Mouse (Mus musculus) lung, embryonic 16.5 days (tissue): ENCODE measurements around the gene Atf2. TPM values are rescaled to one million over a fixed set of nuclear protein-coding genes. Genes with fewer than 3 reads are reported as not detected.
"Not testable (repeated sequence)": the region's sequence is repeated elsewhere in the genome, so short reads cannot be mapped to it uniquely, and the experiment has no call there.

Experiments used
- ATAC-seq: fragments of 200-750 bp; cut with Nextera tagmentation; 2 replicates; pipeline ENCODE4 v1.8.0; 2017; ENCODE audit warnings: low read depth, mild to moderate bottlenecking, moderate library complexity
- H3K27ac ChIP-seq: fragments of 300-500 bp; sonication (generic); 2 replicates; pipeline ENCODE4 v1.5.1; 2014; ENCODE audit warnings: mild to moderate bottlenecking, control low read depth, low read length
- H3K27me3 ChIP-seq: fragments of 300-500 bp; sonication (generic); 2 replicates; pipeline ENCODE4 v1.6.1; 2014; ENCODE audit warnings: low read depth, low read length, mixed read lengths; ENCODE audit not compliant: control insufficient read depth, insufficient read depth
- H3K36me3 ChIP-seq: fragments of 300-500 bp; sonication (generic); 2 replicates; pipeline ENCODE4 v1.6.1; 2014; ENCODE audit warnings: low read length; ENCODE audit not compliant: control insufficient read depth, insufficient read depth
- H3K4me1 ChIP-seq: fragments of 300-500 bp; sonication (generic); replicated peaks from 2 replicates; pipeline ENCODE4 v1.6.1; 2014; ENCODE audit warnings: low read length, mixed read lengths; ENCODE audit not compliant: control insufficient read depth, insufficient read depth
- H3K4me2 ChIP-seq: fragments of 300-500 bp; sonication (generic); 2 replicates; pipeline ENCODE4 v1.6.1; 2014; ENCODE audit warnings: low read depth, low read length, control low read depth
- H3K4me3 ChIP-seq: fragments of 300-500 bp; sonication (generic); 2 replicates; pipeline ENCODE4 v1.5.1; 2014; ENCODE audit warnings: mild to moderate bottlenecking, low read length, control low read depth
- H3K9ac ChIP-seq: fragments of 300-500 bp; sonication (generic); 2 replicates; pipeline ENCODE4 v1.6.1; 2014; ENCODE audit warnings: low read length, control low read depth
- H3K9me3 ChIP-seq: fragments of 300-500 bp; sonication (generic); 2 replicates; pipeline ENCODE4 v1.6.1; 2016; ENCODE audit warnings: low read length; ENCODE audit not compliant: control insufficient read depth
- WGBS: fragments of 180-500 bp; shearing (Covaris S2); extraction: QIAGEN DNeasy Blood & Tissue Kit; methylation state at CpG from one replicate; pipeline ENCODE4 v1.1.7; 2014; 5-methylcytosine and 5-hydroxymethylcytosine counted together
- polyA plus RNA-seq: library from polyadenylated mRNA; unstranded; fragments of >200 nt; fragmentation: Nextera tagmentation; extraction: Ambion mirVana; gene quantifications from 2 replicates; pipeline ENCODE4 v1.2.1, GENCODE M21; 2015

The Atf2 gene
- polyA plus RNA-seq, 1 experiment from 2014 or later = 64.0 TPM

GRCm38 (mm10) chr2:73856246-73856645 is 36.2 kb downstream of the Atf2 start:
- H3K9me3 ChIP-seq = no peaks in the 10 kb centered on the region

GRCm38 (mm10) chr2:73834406-73835015 is 57.9 kb downstream of the Atf2 start:
- Histone ChIP-seq H3K27ac (no peak overlapping the region), H3K27me3 (no peaks in the 10 kb centered on the region), H3K4me2 (no peak overlapping the region), H3K4me3 (no peak overlapping the region), H3K9me3 (no peaks in the 10 kb centered on the region), H3K9ac (no peak overlapping the region), H3K36me3 (peaks cover 11% of the 10 kb centered on the region), H3K4me1 (no peaks in the 10 kb centered on the region)
- 59% methylated on average over 2 of the region's 2 CpGs for WGBS
- ATAC-seq = no peak

More at GRCm38 (mm10) chr2:73856246-73856645, 36.2 kb downstream of the Atf2 start:
- no peaks in the 10 kb centered on the region for H3K4me1 ChIP-seq
- WGBS = 72% methylated on average over 1 of the region's 1 CpGs
- no peak for ATAC-seq
- H3K27ac ChIP-seq = no peak overlapping the region
- H3K4me3 ChIP-seq = no peak overlapping the region
- no peaks in the 10 kb centered on the region for H3K36me3 ChIP-seq
- H3K9ac ChIP-seq = no peak overlapping the region
- H3K4me2 ChIP-seq = no peak overlapping the region
- no peaks in the 10 kb centered on the region for H3K27me3 ChIP-seq

- 40% methylated on average over 1 of the region's 1 CpGs for whole genome bisulfite sequencing
- no peaks in the 10 kb centered on the region for H3K9me3 ChIP-seq
- H3K4me2 ChIP-seq = no peak overlapping the region
- ATAC-seq = no peak
- no peak overlapping the region for H3K27ac ChIP-seq
- no peak overlapping the region for H3K9ac ChIP-seq
- H3K36me3 ChIP-seq = peaks cover 12% of the 10 kb centered on the region
- H3K27me3 ChIP-seq = no peaks in the 10 kb centered on the region
- no peak overlapping the region for H3K4me3 ChIP-seq
- no peaks in the 10 kb centered on the region for H3K4me1 ChIP-seq
These were observed 59.2 kb downstream of the Atf2 start for GRCm38 (mm10) chr2:73833284-73833683.

- Histone ChIP-seq H3K4me2 (no peak overlapping the region), H3K36me3 (peaks cover 8% of the 10 kb centered on the region), H3K9me3 (no peaks in the 10 kb centered on the region), H3K9ac (no peak overlapping the region), H3K4me3 (no peak overlapping the region), H3K27ac (no peak overlapping the region), H3K27me3 (no peaks in the 10 kb centered on the region), H3K4me1 (no peaks in the 10 kb centered on the region)
- ATAC-seq = no peak
- 72% methylated on average over 4 of the region's 4 CpGs for WGBS
These were observed 73.7 kb downstream of the Atf2 start for GRCm38 (mm10) chr2:73818742-73819141.

GRCm38 (mm10) chr2:73807609-73808008 is 84.8 kb downstream of the Atf2 start:
- no peaks in the 10 kb centered on the region for H3K9me3 ChIP-seq
- H3K27ac ChIP-seq = no peak overlapping the region
- no peak overlapping the region for H3K4me2 ChIP-seq
- H3K4me3 ChIP-seq = no peak overlapping the region
- peaks cover 4% of the 10 kb centered on the region; the same call in 1 of the 2 replicates for H3K4me1 ChIP-seq
- ATAC-seq = no peak
- no peak overlapping the region for H3K9ac ChIP-seq
- H3K27me3 ChIP-seq = no peaks in the 10 kb centered on the region
- WGBS = 77% methylated on average over 8 of the region's 8 CpGs
- no peaks in the 10 kb centered on the region for H3K36me3 ChIP-seq

GRCm38 (mm10) chr2:73800127-73800526 is 92.3 kb downstream of the Atf2 start:
- not testable (repeated sequence) for H3K27ac ChIP-seq, H3K4me1 ChIP-seq, H3K4me2 ChIP-seq, ATAC-seq, H3K9me3 ChIP-seq, H3K4me3 ChIP-seq, H3K36me3 ChIP-seq, H3K9ac ChIP-seq, H3K27me3 ChIP-seq
- WGBS = 84% methylated on average over 9 of the region's 9 CpGs

GRCm38 (mm10) chr2:73798786-73799185 is 93.7 kb downstream of the Atf2 start:
- 48% methylated on average over 5 of the region's 5 CpGs for WGBS
- Histone ChIP-seq H3K27me3 (no peaks in the 10 kb centered on the region), H3K36me3 (no peaks in the 10 kb centered on the region), H3K4me3 (no peak overlapping the region), H3K9ac (no peak overlapping the region), H3K27ac (no peak overlapping the region), H3K4me2 (no peak overlapping the region), H3K9me3 (no peaks in the 10 kb centered on the region), H3K4me1 (peaks cover 4% of the 10 kb centered on the region; the same call in 1 of the 2 replicates)
- no peak for ATAC-seq

- no peak overlapping the region for H3K4me2 ChIP-seq
- H3K4me1 ChIP-seq = no peaks in the 10 kb centered on the region
- no peaks in the 10 kb centered on the region for H3K36me3 ChIP-seq
- H3K9me3 ChIP-seq = no peaks in the 10 kb centered on the region
- WGBS = 37% methylated on average over 4 of the region's 4 CpGs
- no peaks in the 10 kb centered on the region for H3K27me3 ChIP-seq
- no peak overlapping the region for H3K27ac ChIP-seq
- ATAC-seq = no peak
- no peak overlapping the region for H3K4me3 ChIP-seq
- no peak overlapping the region for H3K9ac ChIP-seq
These were observed 94.3 kb downstream of the Atf2 start for GRCm38 (mm10) chr2:73798136-73798535.

- peak overlapping the region; percentile 29; the same call in 1 of the 2 replicates for H3K4me2 ChIP-seq
- ATAC-seq = no peak
- 40% methylated on average over 19 of the region's 19 CpGs for WGBS
These were observed 100.4 kb downstream of the Atf2 start for GRCm38 (mm10) chr2:73791846-73792630.

More at GRCm38 (mm10) chr2:73791846-73792630, 100.4 kb downstream of the Atf2 start:
- Histone ChIP-seq H3K9ac (no peak overlapping the region), H3K36me3 (no peaks in the 10 kb centered on the region), H3K4me1 (no peaks in the 10 kb centered on the region; the same call in 1 of the 2 replicates), H3K4me3 (no peak overlapping the region), H3K27me3 (no peaks in the 10 kb centered on the region), H3K27ac (no peak overlapping the region), H3K9me3 (no peaks in the 10 kb centered on the region)
